Mouse (Mus musculus) thymus, postnatal 0 days (tissue): ENCODE results near the gene Khsrp. TPM values are rescaled to one million over a fixed set of nuclear protein-coding genes. Genes with fewer than 3 reads are reported as not detected.
A peak's percentile ranks its signal among the peaks of the same experiment; 100 is the strongest.

Experiments
- DNase-seq: peaks from one replicate; pipeline ENCODE4 v3.0.0-alpha.2; 2015; ENCODE audit warnings: low spot score
- polyA plus RNA-seq: library from polyadenylated mRNA; unstranded; fragments of >200 nt; fragmentation: Nextera tagmentation; extraction: Ambion mirVana; gene quantifications from 2 replicates; pipeline ENCODE4 v1.2.1, GENCODE M21; 2015

Gene Khsrp
- polyA plus RNA-seq: 37.5 and 42.3 TPM in 2 replicates

DNA sequence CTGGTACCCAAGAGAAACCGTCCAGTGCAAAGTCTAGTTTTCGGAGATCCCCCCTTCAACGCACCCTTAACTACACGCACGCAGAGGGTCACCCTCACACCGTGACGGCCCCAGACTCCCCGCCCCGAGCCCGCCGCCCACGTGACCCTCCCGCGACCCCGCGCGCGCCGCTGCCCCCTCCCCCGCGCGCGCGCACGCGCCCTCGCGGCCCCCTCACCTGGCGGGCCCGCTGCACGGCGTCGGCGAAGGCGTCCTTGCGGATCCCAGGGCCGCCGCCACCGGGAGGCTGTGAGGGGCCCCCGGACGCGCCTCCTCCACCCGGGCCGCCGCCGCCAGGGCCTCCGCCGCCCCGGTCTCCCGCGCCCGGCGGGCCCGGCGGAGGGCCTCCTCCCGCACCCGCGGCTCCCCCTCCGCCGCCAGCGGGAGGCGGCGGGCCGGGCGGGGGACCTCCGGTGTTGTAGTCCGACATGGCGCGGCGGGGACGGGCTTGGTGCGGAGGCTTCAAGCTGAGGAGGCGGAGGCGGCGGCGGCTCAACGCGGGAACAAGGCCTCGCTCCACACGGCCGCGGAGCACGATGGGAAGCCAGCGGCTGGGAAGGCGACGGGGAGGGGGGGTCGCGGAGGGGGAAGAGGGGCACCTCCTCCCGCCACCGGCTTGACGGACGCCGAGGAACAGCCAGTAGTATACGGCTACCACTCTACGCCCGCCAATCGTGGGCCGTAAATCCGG is at the start of gene Khsrp:
TSS of gene Khsrp (minus strand) at position 592 of the 730 bp plus-strand sequence.
- peak; percentile 63 for DNase-seq

DNA sequence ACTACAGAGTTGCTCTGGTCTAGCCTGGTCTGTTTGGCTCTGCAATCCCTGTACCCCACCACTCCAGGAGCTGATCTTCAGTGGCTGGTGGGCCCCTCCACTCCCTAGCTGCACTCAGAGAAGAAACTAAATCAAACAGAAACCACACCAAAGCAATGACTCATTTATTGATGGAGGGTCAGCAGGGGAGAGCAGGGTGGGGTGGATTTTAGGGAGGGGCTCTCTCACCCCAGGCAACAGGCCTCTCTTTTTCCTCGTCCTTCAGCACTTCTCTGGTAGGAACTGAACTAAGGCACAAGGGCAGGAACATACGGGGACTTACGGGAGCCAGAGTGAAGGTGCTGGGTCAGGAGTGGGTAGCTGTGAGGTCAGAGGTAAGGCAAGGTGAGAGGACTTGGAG is 48.6 kb upstream of the Khsrp start:
- no peak for DNase-seq

DNA sequence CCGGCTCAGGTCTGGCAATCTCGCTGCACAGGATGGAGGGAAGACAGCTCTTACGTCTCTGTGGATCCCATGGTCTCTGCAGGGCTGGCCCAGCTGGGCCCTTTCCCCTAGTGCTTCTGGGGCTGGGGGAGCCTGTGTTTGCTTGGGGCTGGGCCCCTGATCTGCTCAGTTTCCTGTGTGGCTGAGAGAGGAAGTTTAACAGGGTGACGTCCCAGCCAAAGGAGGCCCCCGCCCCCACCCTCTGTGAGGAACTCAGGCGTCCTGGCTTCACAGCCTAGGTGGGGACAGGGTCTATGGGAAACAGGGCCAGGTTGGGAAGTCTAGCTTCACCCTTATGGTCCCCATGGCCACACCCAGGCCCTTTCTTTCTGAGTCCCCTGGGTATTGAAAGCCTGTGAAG is 47.0 kb upstream of the Khsrp start, which contains the start of gene Dennd1c:
TSS of gene Dennd1c (minus strand) at position 179 of the 400 bp plus-strand sequence.
- peak; percentile 93 for DNase-seq

DNA sequence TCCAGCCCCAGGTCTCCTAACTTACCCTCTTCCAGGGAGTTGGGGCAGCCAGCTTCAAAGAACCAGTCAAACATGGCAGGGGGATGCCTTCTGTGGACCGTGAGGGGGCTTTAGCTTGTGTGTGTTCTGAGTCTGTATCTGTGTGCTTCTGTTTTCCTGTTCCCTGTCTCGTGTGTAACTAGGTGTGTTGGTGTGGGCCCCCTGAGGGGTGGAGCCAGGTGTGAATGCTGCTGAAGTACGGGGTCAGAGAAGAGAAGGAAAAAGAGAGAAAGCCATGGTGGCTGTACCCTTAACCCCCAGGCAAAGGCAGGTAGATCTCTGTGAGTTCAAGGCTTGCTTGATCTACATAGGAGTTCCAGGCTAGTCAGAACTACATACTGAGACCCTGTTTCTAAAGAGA is 45.6 kb upstream of the Khsrp start:
- peak; percentile 39 for DNase-seq

DNA sequence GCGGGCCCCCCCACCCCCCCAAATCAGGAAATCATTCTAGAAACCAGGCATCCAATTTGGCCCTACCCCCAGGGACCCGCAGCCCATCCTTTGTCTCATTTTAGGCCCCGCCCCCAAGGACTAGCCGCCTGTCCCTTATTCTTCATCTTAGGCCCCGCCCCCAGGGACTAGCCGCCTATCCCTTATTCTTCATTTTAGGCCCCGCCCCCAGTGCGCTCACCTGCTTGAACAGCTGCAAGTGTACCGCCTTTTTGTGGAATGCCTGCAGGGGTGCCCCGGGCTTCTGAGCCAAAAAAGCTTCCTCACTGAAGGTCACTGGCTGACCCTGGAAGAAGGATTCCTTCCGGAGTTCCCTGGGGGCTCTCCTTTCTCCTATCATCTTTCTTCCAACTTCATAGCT is 39.4 kb upstream of the Khsrp start:
- DNase-seq: peak; percentile 81

DNA sequence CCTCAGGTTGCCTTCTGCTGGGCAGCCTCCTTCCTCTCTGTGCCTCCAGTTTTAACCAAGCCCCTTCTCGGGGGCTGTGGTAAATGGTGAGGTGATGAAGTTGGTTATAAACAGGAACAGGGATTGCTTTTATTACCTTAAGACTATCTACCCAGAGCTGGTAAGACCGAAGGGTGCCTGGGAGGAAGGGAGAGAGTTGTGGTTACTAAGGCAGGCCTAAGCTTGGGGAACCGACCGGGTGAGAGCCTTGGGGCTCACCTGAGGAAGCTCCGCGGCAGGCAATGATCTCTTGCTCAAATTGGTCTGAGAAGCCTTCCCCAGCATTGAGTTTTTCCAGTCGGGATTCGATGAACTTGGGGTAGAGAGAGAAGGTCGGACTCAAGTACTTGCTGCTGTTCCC is 39.0 kb upstream of the Khsrp start:
- no peak for DNase-seq

DNA sequence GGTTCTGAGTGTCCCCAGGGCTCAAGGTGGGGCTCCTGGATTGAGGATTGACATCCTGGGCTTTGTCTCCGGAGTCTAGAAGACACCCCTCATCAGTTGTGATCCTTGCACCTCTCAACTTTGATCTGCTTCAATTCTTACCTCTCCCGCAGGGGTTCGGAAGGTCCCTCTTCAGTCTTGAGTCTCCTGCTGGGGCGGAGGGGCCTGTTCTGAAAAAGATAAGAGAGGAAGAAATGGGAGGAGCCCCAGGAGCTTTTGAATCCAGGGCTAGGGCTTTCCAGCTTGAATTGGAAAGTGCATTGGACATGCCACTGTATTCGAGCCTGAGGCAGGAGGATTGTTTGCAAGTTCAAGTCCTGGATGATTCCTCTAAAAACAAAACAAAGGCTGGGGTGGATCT is 35.6 kb upstream of the Khsrp start:
- no peak for DNase-seq

DNA sequence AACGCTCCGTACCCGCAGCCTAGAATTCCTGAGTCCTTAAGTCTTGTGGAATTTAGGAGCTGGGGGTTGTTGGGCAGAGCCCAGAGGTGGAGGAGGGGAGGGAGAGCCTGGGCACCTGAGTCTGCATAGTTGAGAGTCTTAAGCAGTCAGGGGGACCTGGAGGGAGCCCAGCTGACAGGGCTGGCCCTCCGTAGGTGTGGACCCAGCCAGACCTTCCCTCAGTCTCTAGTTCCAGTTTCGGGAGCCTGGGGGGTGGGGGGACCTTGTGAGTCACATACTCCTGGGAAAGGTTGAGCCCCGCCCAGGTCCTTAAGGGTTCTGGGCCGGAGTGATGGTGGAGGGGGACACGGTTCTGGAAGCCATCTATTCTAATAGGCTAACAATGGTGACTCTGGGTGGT is 31.7 kb upstream of the Khsrp start:
- DNase-seq: no peak

DNA sequence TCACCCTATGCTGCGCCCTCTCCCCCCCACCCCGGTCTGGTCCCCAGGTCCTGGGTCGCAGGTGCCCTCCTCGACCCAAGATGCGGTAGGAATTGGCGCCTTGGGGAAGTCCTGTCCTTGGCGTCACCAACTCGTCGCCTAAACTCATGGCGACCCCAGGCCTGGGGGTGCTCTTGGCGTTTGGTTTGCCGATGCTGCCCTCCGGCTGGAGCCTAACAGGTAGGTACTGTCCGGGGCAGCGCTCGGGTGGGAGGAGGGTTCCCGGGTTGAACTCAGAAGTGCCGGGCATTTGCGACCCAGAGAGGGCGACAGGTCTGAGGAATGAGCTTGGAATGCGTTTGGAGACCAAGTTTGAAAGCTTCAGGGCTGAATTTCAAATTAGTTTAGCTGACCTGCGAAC is 31.2 kb upstream of the Khsrp start:
- no peak for DNase-seq

DNA sequence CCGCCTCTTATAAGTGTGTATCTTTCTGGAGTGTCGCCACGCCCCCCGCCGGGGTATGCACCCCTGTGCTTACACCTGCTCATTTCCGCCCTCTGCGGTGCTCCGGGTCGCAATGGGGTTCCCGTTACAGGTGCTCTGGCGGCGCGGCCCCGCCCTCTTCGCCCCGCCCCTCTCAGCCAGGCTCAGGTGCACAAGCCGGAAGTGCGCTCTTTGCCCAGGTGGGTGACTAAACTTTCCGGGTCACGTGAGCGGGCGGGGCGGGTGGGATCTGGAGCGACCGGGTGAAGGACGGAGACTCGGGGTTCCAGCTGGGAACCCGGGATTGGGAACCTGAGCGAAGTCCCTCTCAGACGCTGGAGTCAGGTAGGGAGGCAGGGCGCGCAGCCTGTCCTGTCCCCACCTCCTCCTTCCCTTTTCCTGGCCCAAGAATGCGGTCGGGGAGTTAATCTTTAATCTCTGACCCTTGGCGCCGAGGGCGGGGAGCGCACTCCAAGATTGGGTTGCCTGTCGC is 30.7 kb upstream of the Khsrp start:
- peak; percentile 59 for DNase-seq

DNA sequence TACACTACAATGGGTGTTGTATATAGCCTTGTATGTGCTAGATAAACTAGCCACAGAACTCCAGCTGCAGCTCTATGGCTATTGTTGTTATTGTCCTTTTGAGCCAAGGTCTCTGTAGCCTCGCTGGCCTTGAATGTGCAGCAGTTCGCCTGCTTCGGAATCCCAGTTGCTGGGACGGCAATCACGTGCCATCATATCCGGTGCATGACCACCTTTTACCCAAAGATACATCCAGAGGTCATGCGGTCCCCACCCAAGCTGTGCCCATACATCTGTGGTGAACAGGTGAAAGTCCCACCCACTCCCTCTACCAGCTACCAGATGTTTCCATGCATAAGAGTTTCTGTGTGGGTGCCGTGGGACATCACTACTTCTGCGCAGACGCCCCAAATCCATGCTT is 29.7 kb upstream of the Khsrp start:
- DNase-seq: peak; percentile 37

DNA sequence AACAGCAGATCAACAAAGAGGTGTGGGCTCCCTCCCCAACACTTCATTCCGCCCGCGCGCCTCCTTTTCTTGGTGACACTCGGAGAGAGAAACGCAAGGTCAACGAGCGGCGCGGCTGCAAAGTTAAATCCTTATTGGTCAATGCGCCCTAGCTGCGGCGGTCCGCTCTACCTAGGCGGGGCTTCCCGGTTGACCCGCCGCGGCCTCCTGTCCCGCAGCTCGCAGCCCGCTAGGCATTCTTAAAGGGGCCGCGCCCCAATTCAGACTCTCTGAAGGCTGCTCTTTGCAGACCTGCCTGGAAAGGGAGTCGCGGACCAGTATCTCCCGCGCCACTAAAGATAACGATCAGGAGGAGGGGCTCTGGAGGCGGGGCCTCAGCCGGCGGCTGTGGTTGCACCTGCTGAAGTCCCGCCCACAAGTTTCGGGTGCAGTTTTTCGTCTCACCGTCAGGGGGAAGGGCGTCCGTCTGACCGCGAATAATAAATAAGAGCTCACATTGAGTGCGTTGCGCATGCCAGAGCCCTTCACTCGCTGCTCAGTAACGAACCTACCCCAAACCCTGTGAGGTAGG is 29.0 kb upstream of the Khsrp start:
- peak; percentile 96 for DNase-seq

DNA sequence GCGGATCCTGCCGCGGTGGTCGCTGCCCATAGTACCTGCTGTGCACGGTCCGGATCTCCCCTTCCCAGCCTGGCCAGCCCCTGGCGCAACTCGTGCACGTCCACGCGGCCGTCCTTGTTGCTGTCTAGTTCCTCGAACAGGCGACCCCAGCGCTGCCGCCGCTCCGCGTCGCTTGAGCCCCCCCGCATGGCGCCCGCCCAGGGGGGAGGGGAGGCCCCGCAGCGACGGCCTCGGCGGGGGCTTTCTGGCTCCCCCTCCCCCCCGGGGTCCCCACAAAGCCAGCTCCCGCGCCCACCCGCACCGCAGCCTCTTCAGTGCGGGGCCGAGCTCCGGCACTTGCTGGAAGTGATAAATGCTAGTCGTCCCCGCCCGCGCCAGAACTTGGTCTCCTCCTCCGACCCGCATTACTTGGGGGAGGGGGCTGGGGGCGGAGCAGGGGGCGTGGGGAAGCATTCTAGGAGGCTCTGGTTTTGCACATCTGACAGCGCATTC is 28.2 kb upstream of the Khsrp start, which contains the start of gene Slc25a23:
TSS of gene Slc25a23 (minus strand) at position 378 of the 492 bp plus-strand sequence.
- DNase-seq: peak; percentile 81

DNA sequence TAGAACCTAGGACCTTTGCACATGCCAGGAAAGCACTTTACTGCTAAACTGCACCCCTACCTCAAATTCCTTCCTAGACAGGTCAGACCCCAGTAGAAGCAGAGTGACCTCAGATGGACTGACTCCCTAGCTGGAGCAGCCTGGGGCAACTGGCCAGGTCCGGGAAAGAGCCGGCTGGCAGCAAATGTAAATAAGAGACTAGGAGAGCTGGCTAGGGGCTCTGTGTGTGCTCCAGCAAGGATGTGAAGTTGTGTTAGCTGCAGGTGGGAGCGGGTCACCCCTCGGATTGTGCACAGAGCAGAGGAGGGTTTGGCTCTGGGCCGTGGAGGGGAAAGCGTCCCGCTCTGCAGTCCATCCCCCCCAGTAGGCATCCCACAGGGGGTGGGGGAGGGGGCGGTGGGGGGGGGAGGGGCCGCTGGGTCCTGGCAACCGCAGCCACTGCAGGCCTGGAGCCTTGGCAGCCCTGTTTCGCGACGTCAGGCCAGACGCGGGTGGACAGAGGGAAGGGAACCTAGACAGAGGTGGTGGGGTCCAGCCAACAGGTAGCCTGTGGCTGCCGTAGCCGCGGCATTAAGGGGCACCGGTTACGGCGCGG is 27.7 kb upstream of the Khsrp start, which contains the start of gene Crb3:
TSS of gene Crb3 (plus strand) at position 215 of the 595 bp plus-strand sequence.
- DNase-seq: no peak

DNA sequence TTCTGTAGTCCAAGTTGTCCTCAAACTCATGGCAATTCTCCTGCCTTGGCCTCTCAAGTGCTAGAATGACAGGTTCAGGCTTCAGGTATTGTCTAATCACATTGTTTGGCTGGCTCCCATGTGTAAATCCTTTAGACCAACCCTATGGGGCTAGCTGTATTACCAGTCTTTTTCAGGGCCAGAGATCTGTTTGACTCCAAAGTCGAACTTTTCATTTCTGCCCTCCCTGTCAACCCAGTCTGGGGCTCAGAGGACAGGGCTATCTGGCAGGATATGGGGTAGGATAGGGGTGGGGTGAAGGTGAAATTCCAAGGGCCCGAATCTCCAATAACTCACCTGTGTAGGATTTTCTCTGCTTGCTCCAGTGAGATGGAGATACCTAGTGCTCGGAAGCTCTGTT is 24.9 kb upstream of the Khsrp start:
- DNase-seq: no peak

DNA sequence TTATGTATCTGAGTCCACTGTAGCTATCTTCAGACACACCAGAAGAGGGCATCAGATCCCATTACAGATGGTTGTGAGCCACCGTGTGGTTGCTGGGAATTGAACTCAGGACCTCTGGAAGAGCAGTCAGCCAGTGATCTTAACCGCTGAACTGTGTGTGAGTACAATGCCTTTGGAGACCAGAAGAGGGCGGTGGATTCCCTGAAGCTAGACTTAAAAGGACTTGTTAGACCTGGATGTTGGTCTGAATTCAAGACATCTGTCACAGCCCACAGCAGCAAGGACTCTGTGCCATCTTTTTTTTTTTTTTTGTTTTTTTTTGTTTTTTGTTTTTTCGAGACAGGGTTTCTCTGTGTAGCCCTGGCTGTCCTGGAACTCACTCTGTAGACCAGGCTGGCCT is 20.4 kb upstream of the Khsrp start:
- DNase-seq: peak; percentile 59

DNA sequence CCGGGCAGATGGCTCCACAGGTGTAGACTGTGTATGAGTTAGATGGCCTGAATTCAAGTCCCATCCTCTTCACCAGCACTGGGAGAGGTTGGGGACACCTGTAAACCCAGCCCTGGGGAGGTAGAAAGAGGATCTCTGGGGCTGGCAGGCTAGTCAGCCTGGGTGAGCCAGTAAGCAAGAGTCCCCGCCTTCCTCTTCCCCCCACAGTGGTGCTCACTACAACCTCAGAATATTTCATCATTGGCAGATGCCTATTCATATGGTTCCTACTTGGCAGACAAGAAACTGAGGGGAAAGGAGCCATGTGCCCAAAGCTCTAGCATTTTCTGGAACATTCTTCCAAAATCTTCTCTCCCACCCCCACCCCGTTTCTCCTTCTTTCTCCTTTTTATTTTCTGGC is 17.5 kb upstream of the Khsrp start:
- no peak for DNase-seq

DNA sequence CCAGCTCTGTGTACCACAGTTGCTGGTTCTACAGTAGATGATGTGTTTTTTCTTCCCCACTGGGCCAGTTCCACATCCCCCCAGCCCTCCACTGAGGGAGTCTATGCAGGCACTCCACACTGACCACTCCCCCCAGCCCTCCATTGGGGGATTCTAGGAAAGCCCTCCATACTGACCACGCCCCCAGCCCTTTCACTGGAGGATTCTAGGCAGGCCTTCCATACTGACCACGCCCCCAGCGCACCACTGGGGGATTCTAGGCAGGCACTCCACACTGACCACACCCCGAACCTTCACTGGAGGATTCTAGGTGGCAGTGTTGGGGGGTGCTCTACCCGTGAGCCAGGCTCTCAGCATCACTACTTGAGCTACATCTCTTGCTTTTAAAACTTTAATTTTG is 16.1 kb upstream of the Khsrp start:
- no peak for DNase-seq

DNA sequence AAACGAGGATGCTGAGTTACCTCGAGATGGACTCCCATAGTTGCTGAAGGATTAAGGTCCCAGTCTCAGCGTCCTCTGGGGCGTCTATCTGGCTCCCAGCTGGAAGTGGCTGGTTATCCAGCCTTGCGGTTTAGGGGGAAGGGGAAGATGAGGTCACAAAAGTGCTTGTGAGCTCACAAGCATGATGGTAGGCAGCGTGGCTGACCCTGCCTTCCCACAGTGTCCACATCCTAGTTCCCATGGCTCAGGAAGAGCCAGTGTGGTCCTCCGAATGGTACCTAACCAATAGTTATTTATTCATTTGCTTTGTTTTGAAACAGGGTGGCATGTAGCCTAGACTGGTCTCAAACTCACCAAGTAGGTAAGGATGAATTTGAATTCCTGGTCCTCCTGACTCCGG is 10.2 kb upstream of the Khsrp start, which contains the start of gene Slc25a41:
TSS of gene Slc25a41 (minus strand) at position 101 of the 400 bp plus-strand sequence.
- no peak for DNase-seq

DNA sequence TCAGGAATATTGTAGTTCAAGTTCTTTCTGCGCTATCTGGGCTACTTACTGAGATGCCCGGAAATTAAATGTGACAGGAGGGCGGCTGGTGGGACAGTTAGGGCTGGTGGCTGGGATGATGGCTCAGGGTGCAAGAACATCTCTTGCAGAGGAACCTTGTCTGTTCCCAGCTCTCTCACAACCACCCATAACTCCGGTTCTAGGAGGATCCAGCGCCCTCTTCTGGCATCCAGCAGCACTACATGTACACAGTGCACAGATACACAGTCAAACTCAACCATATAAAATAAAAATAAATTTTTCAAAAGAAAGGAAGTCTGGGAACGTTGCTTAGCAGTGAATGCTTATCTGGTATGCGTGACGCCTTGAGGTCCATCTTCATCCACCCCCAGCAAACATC is 7.7 kb upstream of the Khsrp start:
- DNase-seq: no peak

DNA sequence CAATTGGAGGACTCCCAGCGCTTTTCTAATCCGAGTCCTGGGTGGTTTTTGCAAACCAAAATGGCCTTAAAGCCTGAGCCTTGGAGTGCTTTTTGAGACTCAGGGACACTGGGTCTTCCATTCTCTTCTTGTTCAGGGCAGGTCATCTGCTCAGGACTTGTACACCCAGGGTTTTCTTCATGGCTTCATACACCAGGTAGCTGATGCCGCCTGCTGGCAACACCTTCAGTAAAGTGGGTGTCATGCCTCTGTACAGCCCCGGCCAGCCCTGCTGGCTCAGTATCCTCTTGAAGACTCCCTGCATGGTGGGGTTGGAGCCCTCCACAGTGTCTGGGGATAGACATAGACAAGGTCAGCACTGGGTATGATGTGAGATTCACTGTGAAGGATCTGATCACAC is 1.5 kb upstream of the Khsrp start:
- no peak for DNase-seq
